Mouse (Mus musculus): ENCODE data around the gene Celf2. TPM values are rescaled to one million over a fixed set of nuclear protein-coding genes. Genes with fewer than 3 reads are reported as not detected.
"Not testable (repeated sequence)": the region's sequence is repeated elsewhere in the genome, so short reads cannot be mapped to it uniquely, and the experiment has no call there.

Gene Celf2
- polyA plus RNA-seq, 1 experiment from 2014 or later, result 13.9 TPM

- H3K27ac ChIP-seq, result no peak overlapping the region
- DNase-seq (ENCODE audit: low spot score), result no peak
- no peak overlapping the region for H3K4me3 ChIP-seq (replicated peaks; ENCODE audit: low read depth, low read length)
- no peak for TF ChIP-seq CTCF (IDR thresholded peaks at IDR 0.05; ENCODE audit: low read depth)
- no peak for ATAC-seq (replicated peaks; ENCODE audit: low FRiP score, low read depth)
- H3K4me1 ChIP-seq (replicated peaks; ENCODE audit: insufficient read depth, low read length), result no peaks in the 10 kb centered on the region
- no peaks in the 10 kb centered on the region for H3K9me3 ChIP-seq (replicated peaks; ENCODE audit: low read length)
- no peaks in the 10 kb centered on the region for H3K36me3 ChIP-seq (ENCODE audit: insufficient read depth, low read length)
- no peak overlapping the region for H3K4me2 ChIP-seq (ENCODE audit: low read length)
- no peaks in the 10 kb centered on the region for H3K27me3 ChIP-seq (ENCODE audit: insufficient read depth, low read length)
- no peak overlapping the region for H3K9ac ChIP-seq (ENCODE audit: low read depth, low read length)
Measured at GRCm38 (mm10) chr2:6582711-6583110, 926.7 kb downstream of the Celf2 start.

GRCm38 (mm10) chr2:6580066-6580465 lies 929.3 kb downstream of the Celf2 start:
- no peaks in the 10 kb centered on the region for H3K9me3 ChIP-seq (replicated peaks; ENCODE audit: low read length)
- no peaks in the 10 kb centered on the region for H3K4me1 ChIP-seq (replicated peaks; ENCODE audit: insufficient read depth, low read length)
- H3K9ac ChIP-seq (ENCODE audit: low read depth, low read length), result no peak overlapping the region
- no peak for TF ChIP-seq CTCF (IDR thresholded peaks at IDR 0.05; ENCODE audit: low read depth)
- H3K4me3 ChIP-seq (replicated peaks; ENCODE audit: low read depth, low read length), result no peak overlapping the region
- WGBS, result 57% methylated on average over 5 of the region's 5 CpGs
- no peak overlapping the region for H3K4me2 ChIP-seq (ENCODE audit: low read length)
- H3K27me3 ChIP-seq (ENCODE audit: insufficient read depth, low read length), result no peaks in the 10 kb centered on the region
- H3K36me3 ChIP-seq (ENCODE audit: insufficient read depth, low read length), result no peaks in the 10 kb centered on the region
- H3K27ac ChIP-seq, result no peak overlapping the region
- DNase-seq (ENCODE audit: low spot score), result no peak
- no peak for ATAC-seq (replicated peaks; ENCODE audit: low FRiP score, low read depth)

GRCm38 (mm10) chr2:6575316-6575715 lies 934.0 kb downstream of the Celf2 start:
- H3K4me3 ChIP-seq (replicated peaks; ENCODE audit: low read depth, low read length); H3K9me3 ChIP-seq (replicated peaks; ENCODE audit: low read length); ATAC-seq (replicated peaks; ENCODE audit: low FRiP score, low read depth); H3K4me2 ChIP-seq (ENCODE audit: low read length); H3K27me3 ChIP-seq (ENCODE audit: insufficient read depth, low read length); DNase-seq (ENCODE audit: low spot score); H3K4me1 ChIP-seq (replicated peaks; ENCODE audit: insufficient read depth, low read length); H3K9ac ChIP-seq (ENCODE audit: low read depth, low read length); H3K36me3 ChIP-seq (ENCODE audit: insufficient read depth, low read length); H3K27ac ChIP-seq: not testable (repeated sequence)
- 97% methylated on average over 3 of the region's 3 CpGs for WGBS

GRCm38 (mm10) chr2:6573640-6574039 lies 935.7 kb downstream of the Celf2 start:
- TF ChIP-seq CTCF (IDR thresholded peaks at IDR 0.05; ENCODE audit: low read depth), result no peak
- Histone ChIP-seq H3K9ac (ENCODE audit: low read depth, low read length) (no peak overlapping the region), H3K4me2 (ENCODE audit: low read length) (no peak overlapping the region), H3K27me3 (ENCODE audit: insufficient read depth, low read length) (no peaks in the 10 kb centered on the region), H3K4me3 (replicated peaks; ENCODE audit: low read depth, low read length) (no peak overlapping the region), H3K27ac (no peak overlapping the region), H3K4me1 (replicated peaks; ENCODE audit: insufficient read depth, low read length) (no peaks in the 10 kb centered on the region), H3K36me3 (ENCODE audit: insufficient read depth, low read length) (no peaks in the 10 kb centered on the region), H3K9me3 (replicated peaks; ENCODE audit: low read length) (no peaks in the 10 kb centered on the region)
- DNase-seq (ENCODE audit: low spot score), result no peak
- WGBS, result 73% methylated on average over 2 of the region's 2 CpGs
- ATAC-seq (replicated peaks; ENCODE audit: low FRiP score, low read depth), result no peak

GRCm38 (mm10) chr2:6572976-6573375 lies 936.4 kb downstream of the Celf2 start:
- Histone ChIP-seq H3K4me1 (replicated peaks; ENCODE audit: insufficient read depth, low read length) (no peaks in the 10 kb centered on the region), H3K4me2 (ENCODE audit: low read length) (no peak overlapping the region), H3K27me3 (ENCODE audit: insufficient read depth, low read length) (no peaks in the 10 kb centered on the region), H3K9ac (ENCODE audit: low read depth, low read length) (no peak overlapping the region), H3K36me3 (ENCODE audit: insufficient read depth, low read length) (no peaks in the 10 kb centered on the region), H3K4me3 (replicated peaks; ENCODE audit: low read depth, low read length) (no peak overlapping the region), H3K9me3 (replicated peaks; ENCODE audit: low read length) (no peaks in the 10 kb centered on the region), H3K27ac (no peak overlapping the region)
- TF ChIP-seq CTCF (IDR thresholded peaks at IDR 0.05; ENCODE audit: low read depth), result no peak
- WGBS, result 77% methylated on average over 5 of the region's 5 CpGs
- no peak for ATAC-seq (replicated peaks; ENCODE audit: low FRiP score, low read depth)
- DNase-seq (ENCODE audit: low spot score), result no peak

DNA sequence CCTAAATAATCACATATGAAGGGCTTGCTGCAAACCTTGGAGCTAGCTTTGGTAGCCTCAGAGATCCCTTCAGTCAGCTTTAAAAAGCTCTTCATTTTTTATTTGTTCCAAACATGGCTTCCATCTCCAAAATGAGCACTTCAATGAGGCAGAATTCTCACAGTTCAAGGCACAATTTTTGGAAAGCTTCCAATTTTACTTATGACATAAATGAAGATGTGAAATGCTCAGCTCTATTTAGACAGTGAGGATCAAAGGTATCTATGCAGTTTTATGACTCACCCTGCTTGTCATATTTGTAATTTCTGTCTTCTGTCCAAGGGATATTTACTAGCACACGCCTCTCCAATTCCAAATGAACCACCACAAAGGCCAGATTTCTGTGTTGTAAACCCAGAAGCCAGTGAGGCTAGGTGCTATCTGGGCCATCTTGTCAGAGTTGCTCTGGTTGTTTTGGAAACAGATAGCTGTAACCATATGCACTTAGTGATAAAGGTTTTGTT lies 940.3 kb downstream of the Celf2 start:
- 82% methylated on average over 1 of the region's 1 CpGs for WGBS
- no peaks in the 10 kb centered on the region for H3K4me1 ChIP-seq (replicated peaks; ENCODE audit: insufficient read depth, low read length)
- no peak overlapping the region for H3K4me3 ChIP-seq (replicated peaks; ENCODE audit: low read depth, low read length)
- H3K27ac ChIP-seq, result no peak overlapping the region
- H3K9me3 ChIP-seq (replicated peaks; ENCODE audit: low read length), result no peaks in the 10 kb centered on the region
- DNase-seq (ENCODE audit: low spot score) (no peak), ATAC-seq (replicated peaks; ENCODE audit: low FRiP score, low read depth) (no peak)
- no peak overlapping the region for H3K4me2 ChIP-seq (ENCODE audit: low read length)
- no peaks in the 10 kb centered on the region for H3K27me3 ChIP-seq (ENCODE audit: insufficient read depth, low read length)
- H3K9ac ChIP-seq (ENCODE audit: low read depth, low read length), result no peak overlapping the region
- no peaks in the 10 kb centered on the region for H3K36me3 ChIP-seq (ENCODE audit: insufficient read depth, low read length)
- no peak for TF ChIP-seq CTCF (IDR thresholded peaks at IDR 0.05; ENCODE audit: low read depth)

DNA sequence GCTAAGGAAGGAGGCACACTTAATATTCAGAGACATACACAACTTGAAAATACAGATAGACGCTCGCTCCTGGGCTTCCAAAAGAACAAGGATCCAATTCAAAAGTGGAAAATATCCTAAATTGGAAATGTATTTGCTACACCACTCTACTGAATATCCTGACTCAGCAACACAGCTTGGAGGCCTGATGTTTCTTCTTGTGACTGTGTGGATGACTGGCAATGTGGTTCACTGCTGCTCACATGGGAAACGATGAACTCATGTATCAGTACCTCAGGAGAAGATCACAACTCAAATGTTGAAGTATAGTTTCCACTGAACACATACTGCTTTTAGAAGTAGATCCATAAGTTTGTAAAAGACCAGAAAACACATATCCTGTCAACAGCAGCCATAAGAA lies 944.2 kb downstream of the Celf2 start:
- ATAC-seq (replicated peaks; ENCODE audit: low FRiP score, low read depth) (no peak), DNase-seq (ENCODE audit: low spot score) (no peak)
- WGBS, result 93% methylated on average over 3 of the region's 3 CpGs
- Histone ChIP-seq H3K36me3 (ENCODE audit: insufficient read depth, low read length) (no peaks in the 10 kb centered on the region), H3K27ac (no peak overlapping the region), H3K9ac (ENCODE audit: low read depth, low read length) (no peak overlapping the region), H3K27me3 (ENCODE audit: insufficient read depth, low read length) (no peaks in the 10 kb centered on the region), H3K4me1 (replicated peaks; ENCODE audit: insufficient read depth, low read length) (no peaks in the 10 kb centered on the region), H3K4me2 (ENCODE audit: low read length) (no peak overlapping the region), H3K9me3 (replicated peaks; ENCODE audit: low read length) (no peaks in the 10 kb centered on the region), H3K4me3 (replicated peaks; ENCODE audit: low read depth, low read length) (no peak overlapping the region)
- no peak for TF ChIP-seq CTCF (IDR thresholded peaks at IDR 0.05; ENCODE audit: low read depth)

Data from kidney, postnatal 0 days (tissue).